Mouse (Mus musculus) bone marrow macrophage, adult 2 months (primary cell): ENCODE results near the gene Gm15294.

Experiments used
- CTCF ChIP-seq: IDR thresholded peaks from 2 replicates; pipeline ENCODE4 v1.5.1; 2012; ENCODE audit warnings: low read depth, mild to moderate bottlenecking, low read length, moderate library complexity
- POLR2A ChIP-seq: IDR thresholded peaks from 2 replicates; pipeline ENCODE4 v1.6.1; 2012; ENCODE audit warnings: mild to moderate bottlenecking, low read depth, low read length, borderline replicate concordance

- no peak for TF ChIP-seq POLR2A
- TF ChIP-seq CTCF, result no peak
Observed at GRCm38 (mm10) chrX:141873597-141873996, 1.4 kb downstream of the Gm15294 start.
